Mouse (Mus musculus) intestine, embryonic 15.5 days (tissue): ENCODE measurements around the gene Slc11a2. TPM values are rescaled to one million over a fixed set of nuclear protein-coding genes. Genes with fewer than 3 reads are reported as not detected.
"Not testable (repeated sequence)": the region's sequence is repeated elsewhere in the genome, so short reads cannot be mapped to it uniquely, and the experiment has no call there.

Experiments
- ATAC-seq: fragments of 200-750 bp; cut with Nextera tagmentation; 2 replicates; pipeline ENCODE4 v1.8.0; 2017; ENCODE audit warnings: moderate TSS enrichment, moderate library complexity
- H3K27ac ChIP-seq: fragments of 300-500 bp; sonication (generic); 2 replicates; pipeline ENCODE4 v1.5.1; 2015; ENCODE audit warnings: mild to moderate bottlenecking, inconsistent platforms
- H3K27me3 ChIP-seq: fragments of 300-500 bp; sonication (generic); replicated peaks from 2 replicates; pipeline ENCODE4 v1.6.1; 2015; ENCODE audit warnings: inconsistent platforms
- H3K36me3 ChIP-seq: fragments of 300-500 bp; sonication (generic); 2 replicates; pipeline ENCODE4 v1.6.1; 2015; ENCODE audit warnings: inconsistent platforms
- H3K4me1 ChIP-seq: fragments of 300-500 bp; sonication (generic); replicated peaks from 2 replicates; pipeline ENCODE4 v1.6.1; 2015; ENCODE audit warnings: inconsistent platforms
- H3K4me2 ChIP-seq: fragments of 300-500 bp; sonication (generic); replicated peaks from 2 replicates; pipeline ENCODE4 v1.6.1; 2015; ENCODE audit warnings: mild to moderate bottlenecking, inconsistent platforms
- H3K4me3 ChIP-seq: fragments of 300-500 bp; sonication (generic); replicated peaks from 2 replicates; pipeline ENCODE4 v1.5.1; 2015; ENCODE audit warnings: inconsistent platforms
- H3K9ac ChIP-seq: fragments of 300-500 bp; sonication (generic); 2 replicates; pipeline ENCODE4 v1.6.1; 2015; ENCODE audit warnings: inconsistent platforms
- H3K9me3 ChIP-seq: fragments of 300-500 bp; sonication (generic); 2 replicates; pipeline ENCODE4 v1.6.1; 2016; ENCODE audit warnings: inconsistent platforms
- WGBS: fragments of 180-500 bp; shearing (Covaris S2); methylation state at CpG from one replicate; pipeline ENCODE4 v1.1.7; 2015; 5-methylcytosine and 5-hydroxymethylcytosine counted together
- polyA plus RNA-seq: library from polyadenylated mRNA; unstranded; fragments of >200 nt; fragmentation: Nextera tagmentation; extraction: Ambion mirVana; gene quantifications from 2 replicates; pipeline ENCODE4 v1.2.1, GENCODE M21; 2015

Slc11a2 gene
- polyA plus RNA-seq, 1 experiment from 2014 or later = 29.8 TPM

DNA sequence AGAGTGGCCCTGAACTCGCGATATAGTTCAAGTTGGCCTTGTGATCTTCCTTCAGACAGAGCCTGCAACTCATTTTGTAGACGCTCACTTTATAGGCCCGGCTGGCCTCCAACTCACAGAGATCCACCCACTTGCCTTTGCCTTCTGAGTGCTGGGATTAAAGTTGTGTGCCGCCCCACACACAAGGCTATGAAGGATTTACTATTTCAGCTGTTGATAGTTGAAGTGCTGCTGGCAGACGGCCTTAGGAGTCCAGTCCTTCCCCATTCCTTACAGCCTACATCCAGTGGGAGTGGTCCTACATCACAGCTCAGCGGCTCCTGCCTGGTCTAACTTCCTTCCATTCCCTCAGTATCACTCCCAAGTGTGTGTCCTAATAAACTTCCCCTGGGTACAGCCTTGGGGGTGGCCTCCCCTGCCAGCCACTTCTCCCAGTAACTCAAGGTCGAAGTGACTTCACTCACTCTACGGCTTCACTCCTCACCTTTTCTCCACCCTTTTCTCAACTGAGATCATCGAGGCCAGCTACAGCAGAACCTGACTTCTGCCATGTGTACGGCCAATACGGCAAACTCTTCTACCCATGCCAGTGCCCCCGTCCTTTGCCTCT is 3.5 kb upstream of the Slc11a2 start:
- Histone ChIP-seq H3K36me3 (no peaks in the 10 kb centered on the region), H3K27me3 (no peaks in the 10 kb centered on the region), H3K9me3 (no peaks in the 10 kb centered on the region), H3K27ac (no peak overlapping the region), H3K4me1 (peaks cover 7% of the 10 kb centered on the region; the same call in 1 of the 2 replicates), H3K9ac (no peak overlapping the region), H3K4me3 (no peak overlapping the region), H3K4me2 (no peak overlapping the region)
- ATAC-seq = no peak
- 64% methylated on average over 13 of the region's 13 CpGs for WGBS

- no peaks in the 10 kb centered on the region for H3K27me3 ChIP-seq
- peak; percentile 40; the same call in 1 of the 2 replicates for ATAC-seq
Measured at GRCm38 (mm10) chr15:100423916-100424315, 956 bp downstream of the Slc11a2 start.

DNA sequence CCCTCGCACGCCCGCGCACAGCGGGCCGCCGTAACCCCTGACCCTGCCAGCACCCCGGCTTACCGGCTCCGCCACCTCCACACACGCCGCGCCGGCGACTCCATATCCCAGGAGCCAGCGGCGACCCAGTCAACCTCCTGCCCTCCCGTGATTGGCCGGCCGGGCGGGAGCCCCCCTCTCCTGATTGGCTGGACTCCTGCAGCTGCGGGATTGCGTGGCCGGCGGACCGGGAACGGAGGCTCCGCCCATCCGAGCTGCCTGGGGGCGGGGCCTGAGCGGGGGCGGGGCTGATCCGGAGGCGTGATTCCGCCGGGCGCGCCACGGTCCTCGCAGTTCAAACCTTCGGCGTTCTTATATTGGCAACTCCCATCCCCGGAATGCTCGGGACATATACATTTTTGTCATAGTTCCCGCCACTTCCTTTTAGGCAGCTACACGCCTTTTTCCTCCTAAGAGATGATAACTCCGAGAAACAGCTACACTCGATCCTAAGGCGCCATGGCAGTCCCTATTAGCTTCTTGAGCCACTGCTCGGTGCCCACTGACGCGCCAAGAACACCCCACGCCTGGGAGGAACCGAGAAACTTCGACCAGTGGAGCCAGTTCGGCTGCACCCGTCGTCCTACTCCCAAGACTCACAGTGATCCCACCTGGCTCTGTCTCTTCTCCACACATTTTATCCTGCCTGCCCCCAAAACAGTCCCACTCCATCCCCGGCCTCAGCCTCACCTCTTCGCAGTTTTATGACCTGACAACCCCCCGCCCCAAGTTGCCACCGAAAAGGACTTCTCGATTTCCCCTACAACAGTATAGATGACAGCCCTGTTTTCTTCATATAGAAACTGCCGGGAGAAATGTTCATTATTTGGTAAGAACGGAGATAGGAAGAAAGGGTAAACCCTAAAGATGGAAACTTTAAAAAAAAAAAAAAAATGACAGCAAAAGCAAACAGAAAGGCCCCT is 1.7 kb downstream of the Slc11a2 start:
- H3K9ac ChIP-seq = peak overlapping the region; percentile 85
- H3K4me3 ChIP-seq = peak overlapping the region; percentile 84
- under 1% methylated on average over 62 of the region's 65 CpGs for WGBS
- peak; percentile 97 for ATAC-seq
- no peaks in the 10 kb centered on the region for H3K27me3 ChIP-seq
- no peaks in the 10 kb centered on the region for H3K9me3 ChIP-seq
- peak overlapping the region; percentile 37 for H3K27ac ChIP-seq
- no peaks in the 10 kb centered on the region for H3K36me3 ChIP-seq
- peak overlapping the region; percentile 97 for H3K4me2 ChIP-seq
- peaks cover 27% of the 10 kb centered on the region for H3K4me1 ChIP-seq

More at GRCm38 (mm10) chr15:100423916-100424315, 956 bp downstream of the Slc11a2 start:
- H3K27ac ChIP-seq = peak overlapping the region; percentile 37; the same call in 1 of the 2 replicates
- H3K9ac ChIP-seq = peak overlapping the region; percentile 49; the same call in 1 of the 2 replicates
- H3K4me2 ChIP-seq = peak overlapping the region; percentile 97
- 3% methylated on average over 14 of the region's 14 CpGs for WGBS
- H3K36me3 ChIP-seq = no peaks in the 10 kb centered on the region
- H3K9me3 ChIP-seq = no peaks in the 10 kb centered on the region
- H3K4me1 ChIP-seq = peaks cover 27% of the 10 kb centered on the region
- peak overlapping the region; percentile 84 for H3K4me3 ChIP-seq

- Histone ChIP-seq H3K27me3 (no peaks in the 10 kb centered on the region), H3K36me3 (no peaks in the 10 kb centered on the region), H3K27ac (peak overlapping the region; percentile 2; the same call in 1 of the 2 replicates), H3K4me3 (peak overlapping the region; percentile 84), H3K9ac (peak overlapping the region; percentile 85), H3K4me2 (peak overlapping the region; percentile 97), H3K9me3 (no peaks in the 10 kb centered on the region), H3K4me1 (peaks cover 27% of the 10 kb centered on the region)
- ATAC-seq = peak; percentile 52
- WGBS = under 1% methylated on average over 43 of the region's 44 CpGs
Measured at GRCm38 (mm10) chr15:100422476-100422875, 2.4 kb downstream of the Slc11a2 start.

DNA sequence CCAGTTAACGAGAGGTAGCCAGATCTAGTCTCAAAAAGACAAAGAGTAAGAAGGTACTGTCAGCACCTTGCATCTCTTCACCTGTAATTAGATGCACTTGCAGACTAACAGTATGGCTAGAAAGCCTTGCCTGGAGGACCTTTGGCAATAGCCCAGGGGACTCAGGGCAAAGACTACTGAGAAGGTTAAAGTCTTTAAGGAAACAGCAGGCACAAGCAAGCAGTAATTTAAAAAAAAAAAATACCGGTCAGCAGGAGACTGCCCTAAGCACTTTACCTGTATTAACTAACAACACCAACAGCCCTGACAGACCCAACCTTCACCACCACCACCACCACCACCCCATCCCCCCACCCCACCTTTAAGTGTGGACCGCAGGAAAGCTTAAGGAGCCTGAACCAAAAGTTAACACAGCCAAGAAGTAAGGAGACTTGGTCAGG is 3.1 kb downstream of the Slc11a2 start, which contains the start of gene Gm5475:
Gm5475 (plus strand) TSS at position 390 of the 440 bp plus-strand sequence.
- Histone ChIP-seq H3K27ac (peak within 1 kb of the TSS; percentile 37), H3K9ac (peak within 1 kb of the TSS; percentile 85), H3K4me2 (peak within 1 kb of the TSS; percentile 97), H3K4me3 (peak within 1 kb of the TSS; percentile 84), H3K4me1 (peaks cover 27% of the 10 kb centered on the region)
- not testable (repeated sequence) for ATAC-seq, H3K36me3 ChIP-seq, H3K27me3 ChIP-seq, H3K9me3 ChIP-seq
- WGBS = 31% methylated on average over 3 of the region's 3 CpGs

GRCm38 (mm10) chr15:100421059-100421757 is 3.7 kb downstream of the Slc11a2 start:
- Histone ChIP-seq H3K27ac (peak overlapping the region; percentile 15; the same call in 1 of the 2 replicates), H3K4me2 (peak overlapping the region; percentile 97), H3K9ac (0 out of 2 replicates have a peak overlapping the region, but pooled peaks have one; percentile 14), H3K4me3 (peak overlapping the region; percentile 84; the same call in 1 of the 2 replicates), H3K9me3 (no peaks in the 10 kb centered on the region), H3K36me3 (no peaks in the 10 kb centered on the region), H3K4me1 (peaks cover 27% of the 10 kb centered on the region), H3K27me3 (no peaks in the 10 kb centered on the region)
- no peak for ATAC-seq
- 31% methylated on average over 8 of the region's 8 CpGs for WGBS

- Histone ChIP-seq H3K4me3 (no peak overlapping the region), H3K36me3 (no peaks in the 10 kb centered on the region), H3K9ac (no peak overlapping the region), H3K4me2 (peak overlapping the region; percentile 26; the same call in 1 of the 2 replicates), H3K27ac (no peak overlapping the region), H3K27me3 (no peaks in the 10 kb centered on the region), H3K4me1 (peaks cover 27% of the 10 kb centered on the region), H3K9me3 (no peaks in the 10 kb centered on the region)
- ATAC-seq = no peak
- 60% methylated on average over 9 of the region's 9 CpGs for WGBS
Measured at GRCm38 (mm10) chr15:100419901-100420745, 4.7 kb downstream of the Slc11a2 start.

GRCm38 (mm10) chr15:100419311-100419710 is 5.6 kb downstream of the Slc11a2 start:
- Histone ChIP-seq H3K27me3 (no peaks in the 10 kb centered on the region), H3K4me2 (peak overlapping the region; percentile 26; the same call in 1 of the 2 replicates), H3K4me3 (no peak overlapping the region), H3K36me3 (no peaks in the 10 kb centered on the region), H3K9me3 (no peaks in the 10 kb centered on the region), H3K27ac (no peak overlapping the region), H3K9ac (no peak overlapping the region), H3K4me1 (peaks cover 27% of the 10 kb centered on the region)
- 69% methylated on average over 8 of the region's 8 CpGs for WGBS
- ATAC-seq = no peak

- Histone ChIP-seq H3K4me3 (no peak overlapping the region), H3K9me3 (no peaks in the 10 kb centered on the region), H3K4me1 (peaks cover 26% of the 10 kb centered on the region), H3K9ac (no peak overlapping the region), H3K27ac (no peak overlapping the region), H3K4me2 (no peak overlapping the region), H3K27me3 (no peaks in the 10 kb centered on the region), H3K36me3 (no peaks in the 10 kb centered on the region)
- WGBS = 81% methylated on average over 9 of the region's 9 CpGs
- no peak for ATAC-seq
Measured at GRCm38 (mm10) chr15:100417854-100418450, 6.9 kb downstream of the Slc11a2 start.

GRCm38 (mm10) chr15:100415684-100416083 is 9.2 kb downstream of the Slc11a2 start:
- ATAC-seq = no peak
- peaks cover 22% of the 10 kb centered on the region for H3K4me1 ChIP-seq
- WGBS = 81% methylated on average over 8 of the region's 8 CpGs

DNA sequence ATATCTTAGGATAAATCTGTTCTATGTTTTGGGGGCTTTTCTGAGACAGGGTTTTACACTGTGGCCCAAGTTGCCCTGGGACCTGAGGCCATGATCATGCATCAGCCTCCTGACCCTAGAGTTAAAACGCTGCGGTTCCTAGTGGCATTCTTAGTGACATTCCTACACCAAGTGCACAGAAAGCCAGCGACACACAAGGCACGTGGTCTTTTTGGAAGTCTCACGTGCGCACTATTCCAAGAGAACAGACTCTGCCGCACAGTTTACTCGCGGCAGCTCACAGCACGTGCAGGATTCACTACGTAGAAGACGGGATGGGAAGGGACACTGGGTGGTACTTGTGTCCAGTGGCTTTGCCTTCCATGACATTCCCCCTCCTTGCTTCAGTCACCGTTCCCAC is 9.9 kb downstream of the Slc11a2 start:
- no peak overlapping the region for H3K4me2 ChIP-seq
- H3K9me3 ChIP-seq = no peaks in the 10 kb centered on the region
- H3K27me3 ChIP-seq = no peaks in the 10 kb centered on the region
- peaks cover 20% of the 10 kb centered on the region for H3K4me1 ChIP-seq
- no peak overlapping the region for H3K9ac ChIP-seq
- H3K27ac ChIP-seq = no peak overlapping the region
- ATAC-seq = no peak
- peaks cover 6% of the 10 kb centered on the region; the same call in 1 of the 2 replicates for H3K36me3 ChIP-seq
- 94% methylated on average over 13 of the region's 13 CpGs for WGBS
- no peak overlapping the region for H3K4me3 ChIP-seq

More at GRCm38 (mm10) chr15:100415684-100416083, 9.2 kb downstream of the Slc11a2 start:
- Histone ChIP-seq H3K9ac (no peak overlapping the region), H3K36me3 (0 out of 2 replicates have a peak, but pooled peaks cover 2% of the 10 kb centered on the region), H3K9me3 (no peaks in the 10 kb centered on the region), H3K27me3 (no peaks in the 10 kb centered on the region), H3K4me3 (no peak overlapping the region), H3K4me2 (no peak overlapping the region), H3K27ac (no peak overlapping the region)
